Mouse (Mus musculus) testis, adult 2 months (tissue): ENCODE results near the gene Afmid. TPM values are rescaled to one million over a fixed set of nuclear protein-coding genes. Genes with fewer than 3 reads are reported as not detected.
"Not testable (repeated sequence)": the region's sequence is repeated elsewhere in the genome, so short reads cannot be mapped to it uniquely, and the experiment has no call there.

Experiments used
- H3K27ac ChIP-seq: fragments of 200-500 bp; 2 replicates; pipeline ENCODE4 v1.5.1; 2012; ENCODE audit warnings: low read depth, low read length; ENCODE audit not compliant: control insufficient read depth, insufficient read depth
- H3K27me3 ChIP-seq: fragments of 200-500 bp; 2 replicates; pipeline ENCODE4 v1.6.1; 2012; ENCODE audit warnings: mild to moderate bottlenecking, low read length, moderate library complexity; ENCODE audit not compliant: control insufficient read depth, insufficient read depth
- H3K36me3 ChIP-seq: fragments of 200-500 bp; 2 replicates; pipeline ENCODE4 v1.6.1; 2012; ENCODE audit warnings: mild to moderate bottlenecking, low read length; ENCODE audit not compliant: control insufficient read depth, insufficient read depth
- H3K4me1 ChIP-seq: fragments of 200-500 bp; 2 replicates; pipeline ENCODE4 v1.6.1; 2012; ENCODE audit warnings: low read length; ENCODE audit not compliant: control insufficient read depth, insufficient read depth
- H3K4me3 ChIP-seq: fragments of 200-500 bp; 2 replicates; pipeline ENCODE4 v1.5.1; 2012; ENCODE audit warnings: low read depth, mild to moderate bottlenecking, low read length, moderate library complexity, mixed read lengths; ENCODE audit not compliant: control insufficient read depth
- CTCF ChIP-seq: fragments of 200-500 bp; IDR thresholded peaks from 2 replicates; pipeline ENCODE4 v1.5.1; 2012; ENCODE audit warnings: low read depth, mild to moderate bottlenecking, inconsistent platforms, low read length, moderate library complexity; ENCODE audit not compliant: control insufficient read depth, insufficient read depth, insufficient replicate concordance
- POLR2A ChIP-seq: fragments of 200-500 bp; IDR thresholded peaks from 2 replicates; pipeline ENCODE4 v1.6.1; 2012; ENCODE audit warnings: low read depth, mild to moderate bottlenecking, inconsistent platforms, low read length, moderate library complexity; ENCODE audit not compliant: control insufficient read depth
- polyA plus RNA-seq: library from polyadenylated mRNA; depleted of rRNA; stranded (reverse); fragments of >200 nt; gene quantifications from 2 replicates; pipeline ENCODE4 v1.2.3, GENCODE M21; 2012

The Afmid gene
- polyA plus RNA-seq, 1 experiment, result 5.7 TPM

DNA sequence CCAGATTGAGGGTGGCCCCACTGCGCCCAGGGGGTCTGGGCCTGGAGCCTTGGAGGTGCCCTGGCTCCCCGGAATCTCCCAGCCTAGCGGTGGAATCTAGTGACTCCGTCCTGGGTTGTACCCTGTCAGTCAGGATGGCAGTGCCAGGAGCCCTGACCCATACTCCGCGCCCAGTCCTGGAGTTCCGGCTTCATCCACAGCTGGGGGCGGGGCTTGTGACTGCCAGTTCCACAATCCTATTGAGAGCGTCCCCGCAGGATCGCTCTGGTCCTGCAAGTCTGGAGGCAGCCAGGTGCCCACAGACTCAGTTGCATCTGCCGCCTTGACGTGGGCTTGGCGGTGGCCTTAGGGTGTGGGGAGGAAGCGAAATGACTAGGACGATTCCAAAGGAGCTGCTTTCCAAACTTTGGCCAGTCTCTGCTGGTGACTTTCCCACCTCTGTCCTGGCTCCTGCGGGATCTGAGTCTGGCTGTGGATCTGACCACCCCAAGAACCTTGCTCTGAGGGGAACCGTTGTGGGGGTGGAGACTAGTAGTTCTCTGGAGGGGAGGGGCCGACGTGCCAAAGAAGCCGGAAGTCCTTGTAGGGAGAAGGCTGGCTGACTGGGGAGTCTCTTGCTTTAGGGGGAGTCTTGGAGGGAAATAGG lies 15.2 kb upstream of the Afmid start:
- Histone ChIP-seq H3K4me3 (peak overlapping the region; percentile 86), H3K27ac (0 out of 2 replicates have a peak overlapping the region, but pooled peaks have one; percentile 2), H3K27me3 (no peaks in the 10 kb centered on the region), H3K4me1 (peaks cover 18% of the 10 kb centered on the region), H3K36me3 (no peaks in the 10 kb centered on the region)
- TF ChIP-seq CTCF (peak; percentile 42; the same call in 1 of the 2 replicates), POLR2A (no peak)

DNA sequence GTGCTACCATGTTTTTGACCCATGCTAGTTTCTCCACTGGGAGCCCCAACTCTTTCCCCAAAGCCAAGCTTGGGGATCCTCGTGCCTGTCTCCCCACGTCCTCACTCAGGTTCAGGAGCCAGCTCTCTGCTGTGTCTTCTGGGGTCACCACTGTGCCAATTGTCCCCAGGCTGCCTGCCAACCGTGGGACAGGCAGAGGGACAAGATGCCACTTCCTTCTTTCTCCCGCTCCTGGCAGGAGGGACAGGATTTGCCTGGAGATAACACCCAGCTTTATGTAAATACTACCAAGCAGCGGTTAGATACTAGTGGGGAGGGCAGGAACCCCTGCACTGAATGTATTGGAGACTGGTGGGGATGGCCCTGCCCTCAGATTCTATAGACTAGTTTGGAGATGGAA lies 11.9 kb upstream of the Afmid start:
- Histone ChIP-seq H3K36me3 (no peaks in the 10 kb centered on the region), H3K27ac (no peak overlapping the region), H3K4me1 (peaks cover 18% of the 10 kb centered on the region), H3K4me3 (no peak overlapping the region), H3K27me3 (no peaks in the 10 kb centered on the region)
- TF ChIP-seq CTCF, result no peak
- TF ChIP-seq POLR2A, result no peak

- no peaks in the 10 kb centered on the region for H3K36me3 ChIP-seq
- H3K27me3 ChIP-seq, result no peaks in the 10 kb centered on the region
- H3K4me1 ChIP-seq, result peaks cover 13% of the 10 kb centered on the region
- TF ChIP-seq POLR2A (no peak), CTCF (no peak)
- no peak overlapping the region for H3K4me3 ChIP-seq
- H3K27ac ChIP-seq, result no peak overlapping the region
These were observed 10.9 kb upstream of the Afmid start for GRCm38 (mm10) chr11:117814704-117815366.

DNA sequence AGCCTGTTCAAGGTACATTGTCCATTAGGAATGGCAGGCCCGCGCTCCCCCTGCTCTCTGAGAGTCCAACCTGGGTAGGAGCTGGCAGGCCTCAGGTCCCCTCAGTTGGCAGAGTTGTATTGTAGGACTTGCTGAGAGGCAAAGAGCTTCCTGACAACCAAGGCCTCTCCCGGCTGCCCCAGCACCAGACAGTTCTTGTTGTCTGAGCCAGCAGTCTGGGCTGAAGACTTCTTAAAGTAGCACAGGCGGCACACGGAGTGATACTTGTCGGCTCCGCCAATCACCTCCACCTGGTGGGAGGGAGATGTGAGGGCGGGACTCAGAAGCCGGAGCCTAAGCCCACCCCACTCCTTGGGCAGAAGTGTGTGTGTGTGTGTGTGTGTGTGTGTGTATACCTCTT lies 9.9 kb upstream of the Afmid start:
- H3K4me1 ChIP-seq, H3K27ac ChIP-seq, H3K36me3 ChIP-seq, H3K4me3 ChIP-seq, H3K27me3 ChIP-seq: not testable (repeated sequence)

GRCm38 (mm10) chr11:117816389-117816996 lies 9.2 kb upstream of the Afmid start:
- no peak overlapping the region for H3K4me3 ChIP-seq
- H3K27me3 ChIP-seq, result no peaks in the 10 kb centered on the region
- H3K27ac ChIP-seq, result no peak overlapping the region
- TF ChIP-seq POLR2A (no peak), CTCF (no peak)
- H3K4me1 ChIP-seq, result peaks cover under 1% of the 10 kb centered on the region
- H3K36me3 ChIP-seq, result no peaks in the 10 kb centered on the region

- no peak for TF ChIP-seq CTCF
- no peak for TF ChIP-seq POLR2A
- H3K4me1 ChIP-seq, result no peaks in the 10 kb centered on the region; the same call in 1 of the 2 replicates
- H3K36me3 ChIP-seq, result no peaks in the 10 kb centered on the region
These were observed 6.6 kb upstream of the Afmid start for GRCm38 (mm10) chr11:117819095-117819494.

DNA sequence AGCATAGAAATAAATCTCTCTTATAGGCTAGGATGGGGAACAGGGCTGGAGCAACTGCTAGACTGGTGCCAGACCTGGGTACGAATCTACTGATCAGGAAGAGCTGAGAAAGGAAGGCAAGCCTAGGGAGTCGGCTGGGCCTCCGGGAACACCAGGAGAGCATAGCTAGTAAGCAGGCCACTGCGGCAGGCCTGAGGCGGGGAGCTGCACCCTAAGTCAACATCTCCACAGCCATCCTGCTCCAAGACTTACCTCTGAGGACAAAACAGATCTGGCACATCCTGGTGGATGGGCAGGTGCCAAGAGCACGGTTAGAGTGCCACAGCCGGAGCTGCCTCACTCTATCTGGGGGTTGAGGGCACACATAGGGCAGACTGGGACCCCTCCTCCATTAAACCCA lies 5.6 kb upstream of the Afmid start:
- no peak for TF ChIP-seq CTCF
- no peak for TF ChIP-seq POLR2A
- H3K36me3 ChIP-seq, result no peaks in the 10 kb centered on the region
- H3K4me3 ChIP-seq, result no peak overlapping the region
- H3K27ac ChIP-seq, result no peak overlapping the region
- H3K4me1 ChIP-seq, result peaks cover 4% of the 10 kb centered on the region
- no peaks in the 10 kb centered on the region for H3K27me3 ChIP-seq

More at GRCm38 (mm10) chr11:117819095-117819494, 6.6 kb upstream of the Afmid start:
- H3K27ac ChIP-seq, result no peak overlapping the region
- no peak overlapping the region for H3K4me3 ChIP-seq
- H3K27me3 ChIP-seq, result no peaks in the 10 kb centered on the region
